Mouse (Mus musculus) heart, embryonic 16.5 days (tissue): ENCODE measurements around the gene Zc3h7b. TPM values are rescaled to one million over a fixed set of nuclear protein-coding genes. Genes with fewer than 3 reads are reported as not detected.

Experiments used
- ATAC-seq: fragments of 200-750 bp; cut with Nextera tagmentation; replicated peaks from 2 replicates; pipeline ENCODE4 v1.8.0; 2017; ENCODE audit warnings: moderate number of reproducible peaks; ENCODE audit not compliant: insufficient read depth, low FRiP score; ENCODE audit errors: extremely low read depth
- H3K27ac ChIP-seq: fragments of 300-500 bp; sonication (generic); 2 replicates; pipeline ENCODE4 v1.5.1; 2014; ENCODE audit warnings: mild to moderate bottlenecking, low read length, control low read depth, moderate library complexity
- H3K27me3 ChIP-seq: fragments of 300-500 bp; sonication (generic); 2 replicates; pipeline ENCODE4 v1.6.1; 2014; ENCODE audit warnings: low read length, mixed read lengths; ENCODE audit not compliant: control insufficient read depth, insufficient read depth
- H3K36me3 ChIP-seq: fragments of 300-500 bp; sonication (generic); 2 replicates; pipeline ENCODE4 v1.6.1; 2014; ENCODE audit not compliant: control insufficient read depth, insufficient read depth
- H3K4me1 ChIP-seq: fragments of 300-500 bp; sonication (generic); 2 replicates; pipeline ENCODE4 v1.6.1; 2014; ENCODE audit warnings: low read length, mixed read lengths; ENCODE audit not compliant: control insufficient read depth, insufficient read depth
- H3K4me2 ChIP-seq: fragments of 300-500 bp; sonication (generic); 2 replicates; pipeline ENCODE4 v1.6.1; 2014; ENCODE audit warnings: low read depth, mild to moderate bottlenecking, control low read depth, low read length
- H3K4me3 ChIP-seq: fragments of 300-500 bp; sonication (generic); 2 replicates; pipeline ENCODE4 v1.5.1; 2014; ENCODE audit warnings: mild to moderate bottlenecking, control low read depth, low read length
- H3K9ac ChIP-seq: fragments of 300-500 bp; sonication (generic); 2 replicates; pipeline ENCODE4 v1.6.1; 2014; ENCODE audit warnings: low read length, control low read depth
- H3K9me3 ChIP-seq: fragments of 300-500 bp; sonication (generic); replicated peaks from 2 replicates; pipeline ENCODE4 v1.6.1; 2016; ENCODE audit warnings: low read length; ENCODE audit not compliant: control insufficient read depth
- WGBS: fragments of 180-500 bp; shearing (Covaris S2); extraction: QIAGEN DNeasy Blood & Tissue Kit; methylation state at CpG from one replicate; pipeline ENCODE4 v1.1.7; 2014; 5-methylcytosine and 5-hydroxymethylcytosine counted together
- polyA plus RNA-seq: library from polyadenylated mRNA; unstranded; fragments of >200 nt; fragmentation: Nextera tagmentation; extraction: Ambion mirVana; gene quantifications from 2 replicates; pipeline ENCODE4 v1.2.1, GENCODE M21; 2015

Gene Zc3h7b
- polyA plus RNA-seq, 1 experiment from 2014 or later: 19.2 TPM

- 84% methylated on average over 5 of the region's 5 CpGs for WGBS
- no peak overlapping the region for H3K9ac ChIP-seq
- H3K4me2 ChIP-seq: no peak overlapping the region
- H3K27me3 ChIP-seq: no peaks in the 10 kb centered on the region
- no peak overlapping the region for H3K4me3 ChIP-seq
- no peak overlapping the region for H3K27ac ChIP-seq
- no peaks in the 10 kb centered on the region for H3K9me3 ChIP-seq
- peaks cover 4% of the 10 kb centered on the region; the same call in 1 of the 2 replicates for H3K36me3 ChIP-seq
- no peaks in the 10 kb centered on the region for H3K4me1 ChIP-seq
- ATAC-seq: no peak
Measured at GRCm38 (mm10) chr15:81758701-81759100, 13.8 kb downstream of the Zc3h7b start.

- H3K4me3 ChIP-seq: no peak overlapping the region
- H3K9ac ChIP-seq: no peak overlapping the region
- 71% methylated on average over 3 of the region's 3 CpGs for WGBS
- H3K9me3 ChIP-seq: no peaks in the 10 kb centered on the region
- no peak overlapping the region for H3K4me2 ChIP-seq
- no peak for ATAC-seq
- H3K27me3 ChIP-seq: no peaks in the 10 kb centered on the region
- H3K36me3 ChIP-seq: peaks cover 4% of the 10 kb centered on the region; the same call in 1 of the 2 replicates
- no peak overlapping the region for H3K27ac ChIP-seq
- H3K4me1 ChIP-seq: no peaks in the 10 kb centered on the region
Measured at GRCm38 (mm10) chr15:81759542-81759941, 14.7 kb downstream of the Zc3h7b start.

GRCm38 (mm10) chr15:81760361-81761079, 15.7 kb downstream of the Zc3h7b start:
- Histone ChIP-seq H3K4me3 (no peak overlapping the region), H3K27me3 (no peaks in the 10 kb centered on the region), H3K9ac (no peak overlapping the region), H3K4me2 (no peak overlapping the region), H3K36me3 (peaks cover 4% of the 10 kb centered on the region; the same call in 1 of the 2 replicates), H3K4me1 (no peaks in the 10 kb centered on the region), H3K9me3 (no peaks in the 10 kb centered on the region), H3K27ac (no peak overlapping the region)
- WGBS: 80% methylated on average over 5 of the region's 5 CpGs
- ATAC-seq: no peak

- H3K27me3 ChIP-seq: no peaks in the 10 kb centered on the region
- no peaks in the 10 kb centered on the region for H3K36me3 ChIP-seq
- no peaks in the 10 kb centered on the region for H3K4me1 ChIP-seq
- H3K9ac ChIP-seq: no peak overlapping the region
- H3K4me3 ChIP-seq: no peak overlapping the region
- no peaks in the 10 kb centered on the region for H3K9me3 ChIP-seq
- no peak overlapping the region for H3K27ac ChIP-seq
- no peak overlapping the region for H3K4me2 ChIP-seq
- 85% methylated on average over 7 of the region's 7 CpGs for WGBS
- no peak for ATAC-seq
Measured at GRCm38 (mm10) chr15:81761381-81761780, 16.5 kb downstream of the Zc3h7b start.

GRCm38 (mm10) chr15:81761959-81762358, 17.1 kb downstream of the Zc3h7b start:
- Histone ChIP-seq H3K4me2 (no peak overlapping the region), H3K4me1 (no peaks in the 10 kb centered on the region), H3K36me3 (no peaks in the 10 kb centered on the region), H3K4me3 (no peak overlapping the region), H3K9ac (no peak overlapping the region), H3K27ac (no peak overlapping the region), H3K27me3 (no peaks in the 10 kb centered on the region), H3K9me3 (no peaks in the 10 kb centered on the region)
- no peak for ATAC-seq
- 87% methylated on average over 3 of the region's 3 CpGs for WGBS

GRCm38 (mm10) chr15:81764573-81764972, 19.7 kb downstream of the Zc3h7b start:
- H3K4me1 ChIP-seq: no peaks in the 10 kb centered on the region
- H3K27me3 ChIP-seq: no peaks in the 10 kb centered on the region
- no peak overlapping the region for H3K9ac ChIP-seq
- peaks cover 4% of the 10 kb centered on the region; the same call in 1 of the 2 replicates for H3K36me3 ChIP-seq
- no peak overlapping the region for H3K4me3 ChIP-seq
- no peaks in the 10 kb centered on the region for H3K9me3 ChIP-seq
- H3K27ac ChIP-seq: no peak overlapping the region
- ATAC-seq: no peak
- WGBS: 87% methylated on average over 6 of the region's 6 CpGs
- H3K4me2 ChIP-seq: no peak overlapping the region

GRCm38 (mm10) chr15:81765651-81766050, 20.8 kb downstream of the Zc3h7b start:
- no peaks in the 10 kb centered on the region for H3K4me1 ChIP-seq
- no peak overlapping the region for H3K9ac ChIP-seq
- no peak overlapping the region for H3K4me2 ChIP-seq
- no peak overlapping the region for H3K4me3 ChIP-seq
- 78% methylated on average over 9 of the region's 9 CpGs for WGBS
- H3K9me3 ChIP-seq: no peaks in the 10 kb centered on the region
- peaks cover 10% of the 10 kb centered on the region; the same call in 1 of the 2 replicates for H3K36me3 ChIP-seq
- H3K27me3 ChIP-seq: no peaks in the 10 kb centered on the region
- ATAC-seq: no peak
- H3K27ac ChIP-seq: no peak overlapping the region

- 86% methylated on average over 5 of the region's 5 CpGs for WGBS
- Histone ChIP-seq H3K27ac (no peak overlapping the region), H3K4me2 (no peak overlapping the region), H3K9ac (no peak overlapping the region), H3K4me3 (no peak overlapping the region), H3K9me3 (no peaks in the 10 kb centered on the region), H3K27me3 (no peaks in the 10 kb centered on the region), H3K4me1 (no peaks in the 10 kb centered on the region), H3K36me3 (peaks cover 10% of the 10 kb centered on the region; the same call in 1 of the 2 replicates)
- no peak for ATAC-seq
Measured at GRCm38 (mm10) chr15:81766439-81766838, 21.6 kb downstream of the Zc3h7b start.

GRCm38 (mm10) chr15:81769037-81769436, 24.2 kb downstream of the Zc3h7b start:
- Histone ChIP-seq H3K27ac (no peak overlapping the region), H3K4me3 (no peak overlapping the region), H3K4me2 (no peak overlapping the region), H3K36me3 (peaks cover 22% of the 10 kb centered on the region), H3K9me3 (no peaks in the 10 kb centered on the region), H3K27me3 (no peaks in the 10 kb centered on the region), H3K9ac (no peak overlapping the region), H3K4me1 (no peaks in the 10 kb centered on the region)
- WGBS: 60% methylated on average over 13 of the region's 13 CpGs
- ATAC-seq: no peak
